Mouse (Mus musculus) forebrain, embryonic 14.5 days (tissue): ENCODE data around the gene Dnase2a. TPM values are rescaled to one million over a fixed set of nuclear protein-coding genes. Genes with fewer than 3 reads are reported as not detected.

Experiments
- ATAC-seq: fragments of 200-750 bp; cut with Nextera tagmentation; 2 replicates; pipeline ENCODE4 v1.8.0; 2017; ENCODE audit warnings: mild to moderate bottlenecking, moderate library complexity
- DNase-seq: peaks from one replicate; pipeline ENCODE4 v3.0.0-alpha.2; 2015; ENCODE audit warnings: low spot score
- H3K27ac ChIP-seq: fragments of 300-500 bp; sonication (generic); 2 replicates; pipeline ENCODE4 v1.5.1; 2014; ENCODE audit warnings: low read depth, mild to moderate bottlenecking, control low read depth, low read length, moderate library complexity
- H3K27me3 ChIP-seq: fragments of 300-500 bp; sonication (generic); replicated peaks from 2 replicates; pipeline ENCODE4 v1.6.1; 2014; ENCODE audit warnings: low read length, control low read depth, mixed read lengths; ENCODE audit not compliant: control insufficient read depth, insufficient read depth
- H3K36me3 ChIP-seq: fragments of 300-500 bp; sonication (generic); 2 replicates; pipeline ENCODE4 v1.6.1; 2014; ENCODE audit warnings: low read length, control low read depth; ENCODE audit not compliant: control insufficient read depth, insufficient read depth
- H3K4me1 ChIP-seq: fragments of 300-500 bp; sonication (generic); 2 replicates; pipeline ENCODE4 v1.6.1; 2014; ENCODE audit warnings: antibody characterized with exemption, low read length, control low read depth; ENCODE audit not compliant: control insufficient read depth, insufficient read depth
- H3K4me2 ChIP-seq: fragments of 300-500 bp; sonication (generic); 2 replicates; pipeline ENCODE4 v1.6.1; 2014; ENCODE audit warnings: mild to moderate bottlenecking, control low read depth, low read length
- H3K4me3 ChIP-seq: fragments of 300-500 bp; sonication (generic); 2 replicates; pipeline ENCODE4 v1.5.1; 2014; ENCODE audit warnings: low read depth, low read length, control low read depth
- H3K9ac ChIP-seq: fragments of 300-500 bp; sonication (generic); 2 replicates; pipeline ENCODE4 v1.6.1; 2014; ENCODE audit warnings: mild to moderate bottlenecking, low read length, control low read depth, moderate library complexity
- H3K9me3 ChIP-seq: fragments of 300-500 bp; sonication (generic); replicated peaks from 2 replicates; pipeline ENCODE4 v1.6.1; 2016; ENCODE audit warnings: low read length, control low read depth, mixed read lengths; ENCODE audit not compliant: control insufficient read depth
- WGBS: fragments of 180-500 bp; shearing (Covaris S2); extraction: QIAGEN DNeasy Blood & Tissue Kit; methylation state at CpG from one replicate; pipeline ENCODE4 v1.1.7; 2014; 5-methylcytosine and 5-hydroxymethylcytosine counted together
- polyA plus RNA-seq: library from polyadenylated mRNA; unstranded; fragments of >200 nt; fragmentation: Nextera tagmentation; extraction: Ambion mirVana; gene quantifications from 2 replicates; pipeline ENCODE4 v1.2.1, GENCODE M21; 2014

Gene Dnase2a
- polyA plus RNA-seq, 1 experiment from 2014 or later: 4.8 TPM

DNA sequence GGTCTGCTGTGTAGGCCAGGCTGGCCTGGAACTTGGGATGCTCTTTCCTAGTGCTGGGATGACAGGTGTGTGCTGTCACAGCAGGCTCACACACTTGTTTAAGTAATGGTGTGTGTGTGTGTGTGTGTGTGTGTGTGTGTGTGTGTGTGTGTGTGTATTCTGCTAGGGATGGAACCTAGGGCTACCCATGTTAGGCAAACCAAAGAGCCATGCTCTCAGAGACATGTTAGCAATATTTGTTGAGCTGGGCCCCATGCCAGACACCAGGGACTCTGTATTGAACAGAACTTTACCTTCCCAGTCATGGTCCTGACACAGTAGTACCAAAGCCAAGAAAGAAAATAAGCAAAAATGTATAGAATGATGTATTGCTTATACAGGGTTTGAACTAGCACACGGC lies 19.2 kb downstream of the Dnase2a start:
- WGBS: 85% methylated on average over 1 of the region's 1 CpGs
- Histone ChIP-seq H3K27ac (no peak overlapping the region), H3K4me2 (no peak overlapping the region), H3K4me1 (peaks cover 4% of the 10 kb centered on the region), H3K27me3 (no peaks in the 10 kb centered on the region), H3K36me3 (peaks cover 52% of the 10 kb centered on the region), H3K9ac (no peak overlapping the region), H3K9me3 (no peaks in the 10 kb centered on the region), H3K4me3 (no peak overlapping the region)
- ATAC-seq: no peak
- DNase-seq: no peak

DNA sequence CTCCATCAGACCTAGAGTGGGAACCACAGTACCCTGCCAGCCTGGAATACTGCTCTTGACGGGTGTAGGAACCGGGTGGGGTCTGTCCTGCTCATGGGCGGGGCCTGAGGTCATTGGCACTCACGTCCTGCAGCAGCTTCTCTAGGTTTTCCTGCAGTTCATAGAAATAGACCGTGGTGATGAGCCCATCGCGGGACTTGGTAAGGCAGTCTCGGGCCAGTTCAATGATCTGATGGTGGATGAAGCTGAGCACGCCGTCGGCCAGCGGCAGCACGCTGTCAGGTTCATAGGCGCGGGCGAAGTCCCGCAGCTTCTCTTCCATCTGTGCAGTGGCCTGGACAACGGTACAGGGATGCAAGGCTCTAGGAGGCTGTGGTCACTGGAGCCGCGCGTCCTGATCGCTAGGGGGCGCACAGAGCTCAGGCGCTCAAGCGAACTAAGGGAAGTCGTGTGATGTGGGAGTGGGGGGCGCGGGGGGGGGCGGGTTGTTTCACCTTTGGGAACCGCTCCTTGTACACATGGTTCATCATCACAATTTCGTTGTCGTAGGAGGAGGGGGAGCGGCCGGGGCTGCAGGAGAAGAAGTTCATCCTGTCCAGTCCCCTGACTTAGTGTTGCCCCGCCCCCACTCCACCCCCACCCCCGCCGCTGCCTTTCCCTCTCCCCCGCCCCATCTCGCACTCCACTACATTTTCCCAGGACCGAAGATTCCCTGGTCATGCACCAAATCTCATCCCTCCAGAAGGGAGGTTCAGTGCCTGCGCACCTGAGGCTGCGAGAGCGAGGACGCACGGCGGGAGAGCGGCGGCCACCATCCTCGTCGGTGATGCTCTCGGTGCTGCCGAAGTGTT lies 20.3 kb downstream of the Dnase2a start:
- peak overlapping the region; percentile 58 for H3K4me2 ChIP-seq
- H3K4me1 ChIP-seq: peaks cover 5% of the 10 kb centered on the region
- peaks cover 49% of the 10 kb centered on the region for H3K36me3 ChIP-seq

DNA sequence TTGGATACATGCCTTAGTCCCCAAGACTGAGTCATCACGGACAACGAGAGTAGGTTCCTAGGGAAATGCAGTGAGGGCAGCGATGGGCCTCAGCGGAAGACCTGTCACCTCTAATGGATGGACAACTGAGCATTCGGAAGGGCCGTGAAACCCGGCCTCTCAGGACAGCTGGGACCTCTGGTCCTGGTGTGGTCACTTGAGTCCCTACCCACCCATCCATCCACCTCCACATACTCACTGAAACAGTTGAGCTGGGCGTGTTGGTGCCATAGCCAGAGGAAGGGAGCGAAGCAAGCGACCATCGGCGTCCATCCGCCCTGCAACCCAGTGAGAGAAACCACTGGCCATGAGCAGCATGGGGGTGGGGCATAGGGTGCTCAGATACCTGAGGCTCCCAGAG lies 22.2 kb downstream of the Dnase2a start:
- Histone ChIP-seq H3K9ac (no peak overlapping the region), H3K36me3 (peaks cover 36% of the 10 kb centered on the region), H3K27me3 (no peaks in the 10 kb centered on the region), H3K9me3 (no peaks in the 10 kb centered on the region), H3K27ac (no peak overlapping the region), H3K4me3 (no peak overlapping the region), H3K4me1 (peaks cover 24% of the 10 kb centered on the region), H3K4me2 (no peak overlapping the region)
- no peak for DNase-seq
- WGBS: 93% methylated on average over 13 of the region's 13 CpGs
- no peak for ATAC-seq

More for the DNA sequence above, 20.3 kb downstream of the Dnase2a start:
- Histone ChIP-seq H3K27me3 (no peaks in the 10 kb centered on the region), H3K9ac (peak overlapping the region; percentile 45), H3K9me3 (no peaks in the 10 kb centered on the region), H3K4me3 (peak overlapping the region; percentile 29), H3K27ac (no peak overlapping the region)
- WGBS: 2% methylated on average over 50 of the region's 52 CpGs
- DNase-seq: peak; percentile 83
- peak; percentile 89 for ATAC-seq

DNA sequence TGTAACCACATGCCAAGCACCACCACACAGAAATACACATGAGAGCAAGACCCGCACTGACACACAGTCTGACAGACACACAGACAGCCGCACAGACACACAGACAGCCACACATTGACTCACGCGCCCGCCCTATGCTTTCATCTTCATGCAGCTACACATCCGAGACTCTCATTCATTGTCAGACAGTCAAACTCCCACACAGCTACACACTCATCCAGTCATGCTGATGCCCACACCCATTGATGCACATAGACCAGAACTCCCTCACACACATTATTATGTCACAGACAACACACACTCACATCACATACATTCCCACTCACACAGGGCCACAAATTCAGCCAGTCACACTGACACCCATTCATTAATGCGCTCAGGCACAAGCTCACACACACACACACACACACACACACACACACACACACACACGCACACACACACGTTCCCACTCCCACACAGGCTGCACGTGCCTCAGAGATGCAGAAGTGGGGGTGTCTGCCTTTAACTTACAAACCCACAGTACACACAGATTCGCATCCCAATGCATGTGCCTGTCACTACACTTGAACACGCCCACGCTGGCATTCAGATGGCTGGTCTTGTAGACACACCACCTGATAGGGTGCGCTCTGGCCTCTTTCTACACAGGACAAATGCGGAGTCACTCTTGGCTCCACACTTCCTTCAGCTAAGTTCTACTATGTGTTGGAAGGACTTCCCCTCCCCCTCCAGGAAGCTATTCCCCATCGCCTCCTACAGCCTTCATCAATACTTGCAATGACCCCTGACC lies 25.6 kb downstream of the Dnase2a start:
- H3K9me3 ChIP-seq: no peaks in the 10 kb centered on the region
- peaks cover 17% of the 10 kb centered on the region for H3K36me3 ChIP-seq
- 0 out of 2 replicates have a peak overlapping the region, but pooled peaks have one; percentile 17 for H3K9ac ChIP-seq
- H3K4me3 ChIP-seq: peak overlapping the region; percentile 83; the same call in 1 of the 2 replicates
- H3K4me1 ChIP-seq: peaks cover 32% of the 10 kb centered on the region
- no peaks in the 10 kb centered on the region for H3K27me3 ChIP-seq
- peak overlapping the region; percentile 80 for H3K4me2 ChIP-seq
- no peak for DNase-seq
- no peak overlapping the region for H3K27ac ChIP-seq
- ATAC-seq: no peak
- 84% methylated on average over 16 of the region's 16 CpGs for WGBS

DNA sequence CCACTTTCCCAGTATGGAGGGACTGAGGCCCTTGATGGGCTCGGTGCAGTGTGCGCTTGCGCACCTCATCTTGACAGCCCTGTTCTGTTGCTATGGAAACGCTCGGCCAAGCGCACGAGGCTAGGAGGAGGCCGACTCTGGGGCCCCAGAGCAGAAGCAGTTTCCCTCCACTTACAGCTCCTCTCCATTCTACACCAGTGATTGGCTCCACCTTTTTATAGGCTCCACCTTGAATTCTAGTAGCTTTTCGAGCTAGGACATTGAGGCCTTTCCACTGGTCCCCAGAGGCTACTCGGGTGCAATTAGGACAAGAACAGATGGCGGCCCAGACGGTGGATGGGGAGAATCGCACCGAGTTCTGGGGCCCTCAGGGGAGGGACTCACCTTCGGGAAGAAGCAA lies 26.5 kb downstream of the Dnase2a start:
- H3K27me3 ChIP-seq: no peaks in the 10 kb centered on the region
- H3K9me3 ChIP-seq: no peaks in the 10 kb centered on the region
- H3K9ac ChIP-seq: peak overlapping the region; percentile 93; the same call in 1 of the 2 replicates
- H3K4me3 ChIP-seq: peak overlapping the region; percentile 83
- H3K36me3 ChIP-seq: peaks cover 17% of the 10 kb centered on the region
- ATAC-seq: peak; percentile 74
- peak overlapping the region; percentile 80 for H3K4me2 ChIP-seq
- 1% methylated on average over 15 of the region's 15 CpGs for WGBS
- no peak overlapping the region for H3K27ac ChIP-seq
- peak; percentile 94 for DNase-seq
- peaks cover 28% of the 10 kb centered on the region for H3K4me1 ChIP-seq

DNA sequence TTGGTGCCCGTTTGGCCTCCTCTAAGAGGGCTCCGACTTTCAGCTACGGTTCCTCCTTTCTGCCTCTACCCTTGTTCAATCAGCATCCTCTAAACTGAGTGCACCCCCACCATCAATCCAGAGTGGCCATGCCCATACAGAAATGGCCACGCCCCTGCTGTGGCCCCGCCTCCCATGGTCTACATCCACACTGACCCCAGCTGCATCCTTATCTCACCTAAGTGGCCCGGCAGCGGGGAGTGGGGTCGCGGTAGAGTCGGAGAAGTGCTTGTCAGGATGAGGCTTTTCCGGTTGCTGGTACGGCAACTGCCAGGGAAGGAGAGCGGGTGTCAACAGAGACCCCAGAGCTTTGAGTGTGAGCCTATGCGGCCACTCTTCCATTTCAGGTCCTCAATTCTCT lies 27.1 kb downstream of the Dnase2a start:
- peaks cover 13% of the 10 kb centered on the region for H3K36me3 ChIP-seq
- H3K27me3 ChIP-seq: no peaks in the 10 kb centered on the region
- peak overlapping the region; percentile 80 for H3K4me2 ChIP-seq
- peak overlapping the region; percentile 83 for H3K4me3 ChIP-seq
- H3K9me3 ChIP-seq: no peaks in the 10 kb centered on the region
- ATAC-seq: no peak
- H3K9ac ChIP-seq: peak overlapping the region; percentile 93; the same call in 1 of the 2 replicates
- H3K27ac ChIP-seq: peak overlapping the region; percentile 89; the same call in 1 of the 2 replicates
- peaks cover 28% of the 10 kb centered on the region for H3K4me1 ChIP-seq
- DNase-seq: peak; percentile 16
- 11% methylated on average over 14 of the region's 14 CpGs for WGBS

GRCm38 (mm10) chr8:84936041-84936961 lies 27.9 kb downstream of the Dnase2a start:
- H3K4me1 ChIP-seq: peaks cover 28% of the 10 kb centered on the region
- no peaks in the 10 kb centered on the region for H3K27me3 ChIP-seq
- DNase-seq: peak; percentile 54
- 17% methylated on average over 23 of the region's 23 CpGs for WGBS
- H3K4me2 ChIP-seq: peak overlapping the region; percentile 80
- peak overlapping the region; percentile 93 for H3K9ac ChIP-seq
- no peaks in the 10 kb centered on the region for H3K9me3 ChIP-seq
- peaks cover 9% of the 10 kb centered on the region; the same call in 1 of the 2 replicates for H3K36me3 ChIP-seq
- peak overlapping the region; percentile 83 for H3K4me3 ChIP-seq
- H3K27ac ChIP-seq: peak overlapping the region; percentile 89
- ATAC-seq: peak; percentile 40

GRCm38 (mm10) chr8:84936962-84937546 lies 28.7 kb downstream of the Dnase2a start, which contains the start of gene Mast1:
Mast1 (minus strand) TSS chr8:84937359.
- ATAC-seq: peak; percentile 73
- 1% methylated on average over 42 of the region's 50 CpGs for WGBS

More at GRCm38 (mm10) chr8:84936962-84937546, 28.7 kb downstream of the Dnase2a start, which contains the start of gene Mast1:
- Histone ChIP-seq H3K4me3 (peak within 1 kb of the TSS; percentile 83), H3K36me3 (peaks cover 5% of the 10 kb centered on the region; the same call in 1 of the 2 replicates), H3K27ac (peak within 1 kb of the TSS; percentile 89), H3K9me3 (no peaks in the 10 kb centered on the region), H3K9ac (peak within 1 kb of the TSS; percentile 93), H3K4me2 (peak within 1 kb of the TSS; percentile 80), H3K4me1 (peaks cover 28% of the 10 kb centered on the region), H3K27me3 (no peaks in the 10 kb centered on the region)
- DNase-seq: peak; percentile 84
